Mouse (Mus musculus): ENCODE measurements at regions not wholly inside any gene's neighbourhood (a gene's known extent, or its start where the extent isn't known, plus 50 kb on each side); places are given as distances from the start of the nearest gene placed in this dataset.
A peak's percentile ranks its signal among the peaks of the same experiment; 100 is the strongest.

- ATAC-seq (replicated peaks; ENCODE audit: low FRiP score, low read depth) (peak; percentile 63), DNase-seq (ENCODE audit: low spot score) (peak; percentile 90)
- 38% methylated on average over 5 of the region's 5 CpGs for WGBS
- Histone ChIP-seq H3K27ac (peak overlapping the region; percentile 70), H3K9ac (ENCODE audit: low read depth, low read length) (no peak overlapping the region), H3K4me1 (replicated peaks; ENCODE audit: insufficient read depth, low read length) (0 out of 2 replicates have a peak, but pooled peaks cover 14% of the 10 kb centered on the region), H3K4me2 (ENCODE audit: low read length) (0 out of 2 replicates have a peak overlapping the region, but pooled peaks have one; percentile 30), H3K36me3 (ENCODE audit: insufficient read depth, low read length) (no peaks in the 10 kb centered on the region), H3K9me3 (replicated peaks; ENCODE audit: low read length) (no peaks in the 10 kb centered on the region), H3K4me3 (replicated peaks; ENCODE audit: low read depth, low read length) (no peak overlapping the region), H3K27me3 (ENCODE audit: insufficient read depth, low read length) (no peaks in the 10 kb centered on the region)
- TF ChIP-seq CTCF (IDR thresholded peaks at IDR 0.05; ENCODE audit: low read depth) = no peak
These were observed 142.5 kb downstream of the Chst1 start for GRCm38 (mm10) chr2:92742025-92742424.

- Histone ChIP-seq H3K4me3 (replicated peaks; ENCODE audit: low read depth, low read length) (no peak overlapping the region; the same call in 1 of the 2 replicates), H3K27ac (peak overlapping the region; percentile 70), H3K4me1 (replicated peaks; ENCODE audit: insufficient read depth, low read length) (0 out of 2 replicates have a peak, but pooled peaks cover 14% of the 10 kb centered on the region), H3K36me3 (ENCODE audit: insufficient read depth, low read length) (no peaks in the 10 kb centered on the region), H3K4me2 (ENCODE audit: low read length) (peak overlapping the region; percentile 30; the same call in 1 of the 2 replicates), H3K9ac (ENCODE audit: low read depth, low read length) (0 out of 2 replicates have a peak overlapping the region, but pooled peaks have one; percentile 5), H3K27me3 (ENCODE audit: insufficient read depth, low read length) (no peaks in the 10 kb centered on the region), H3K9me3 (replicated peaks; ENCODE audit: low read length) (no peaks in the 10 kb centered on the region)
- no peak for TF ChIP-seq CTCF (IDR thresholded peaks at IDR 0.05; ENCODE audit: low read depth)
- DNase-seq (ENCODE audit: low spot score) = peak; percentile 31
- no peak for ATAC-seq (replicated peaks; ENCODE audit: low FRiP score, low read depth)
These were observed 143.2 kb downstream of the Chst1 start for GRCm38 (mm10) chr2:92742671-92743070.

GRCm38 (mm10) chr2:92743152-92743551, 143.6 kb downstream of the Chst1 start:
- no peaks in the 10 kb centered on the region for H3K27me3 ChIP-seq (ENCODE audit: insufficient read depth, low read length)
- H3K9ac ChIP-seq (ENCODE audit: low read depth, low read length) = peak overlapping the region; percentile 5; the same call in 1 of the 2 replicates
- H3K4me3 ChIP-seq (replicated peaks; ENCODE audit: low read depth, low read length) = no peak overlapping the region
- 0 out of 2 replicates have a peak overlapping the region, but pooled peaks have one; percentile 30 for H3K4me2 ChIP-seq (ENCODE audit: low read length)
- H3K9me3 ChIP-seq (replicated peaks; ENCODE audit: low read length) = no peaks in the 10 kb centered on the region
- 53% methylated on average over 5 of the region's 5 CpGs for WGBS
- peak overlapping the region; percentile 70; the same call in 1 of the 2 replicates for H3K27ac ChIP-seq
- H3K36me3 ChIP-seq (ENCODE audit: insufficient read depth, low read length) = no peaks in the 10 kb centered on the region
- no peak; the same call in 1 of the 2 replicates for TF ChIP-seq CTCF (IDR thresholded peaks at IDR 0.05; ENCODE audit: low read depth)
- DNase-seq (ENCODE audit: low spot score) = peak; percentile 9
- no peak for ATAC-seq (replicated peaks; ENCODE audit: low FRiP score, low read depth)
- 0 out of 2 replicates have a peak, but pooled peaks cover 14% of the 10 kb centered on the region for H3K4me1 ChIP-seq (replicated peaks; ENCODE audit: insufficient read depth, low read length)

- no peak overlapping the region for H3K4me2 ChIP-seq (ENCODE audit: low read length)
- no peak for DNase-seq (ENCODE audit: low spot score)
- WGBS = 83% methylated on average over 5 of the region's 5 CpGs
These were observed 144.4 kb downstream of the Chst1 start for GRCm38 (mm10) chr2:92743911-92744310.

GRCm38 (mm10) chr2:92747406-92747805, 147.9 kb downstream of the Chst1 start:
- Histone ChIP-seq H3K4me2 (ENCODE audit: low read length) (no peak overlapping the region), H3K9ac (ENCODE audit: low read depth, low read length) (no peak overlapping the region), H3K27ac (no peak overlapping the region), H3K36me3 (ENCODE audit: insufficient read depth, low read length) (no peaks in the 10 kb centered on the region), H3K9me3 (replicated peaks; ENCODE audit: low read length) (no peaks in the 10 kb centered on the region), H3K27me3 (ENCODE audit: insufficient read depth, low read length) (no peaks in the 10 kb centered on the region), H3K4me3 (replicated peaks; ENCODE audit: low read depth, low read length) (no peak overlapping the region), H3K4me1 (replicated peaks; ENCODE audit: insufficient read depth, low read length) (0 out of 2 replicates have a peak, but pooled peaks cover 12% of the 10 kb centered on the region)
- no peak for ATAC-seq (replicated peaks; ENCODE audit: low FRiP score, low read depth)
- peak; percentile 64 for DNase-seq (ENCODE audit: low spot score)
- 70% methylated on average over 2 of the region's 2 CpGs for WGBS
- TF ChIP-seq CTCF (IDR thresholded peaks at IDR 0.05; ENCODE audit: low read depth) = no peak

More at GRCm38 (mm10) chr2:92743911-92744310, 144.4 kb downstream of the Chst1 start:
- no peaks in the 10 kb centered on the region for H3K36me3 ChIP-seq (ENCODE audit: insufficient read depth, low read length)
- H3K9ac ChIP-seq (ENCODE audit: low read depth, low read length) = no peak overlapping the region
- H3K4me1 ChIP-seq (replicated peaks; ENCODE audit: insufficient read depth, low read length) = 0 out of 2 replicates have a peak, but pooled peaks cover 14% of the 10 kb centered on the region
- no peaks in the 10 kb centered on the region for H3K27me3 ChIP-seq (ENCODE audit: insufficient read depth, low read length)
- TF ChIP-seq CTCF (IDR thresholded peaks at IDR 0.05; ENCODE audit: low read depth) = no peak
- H3K9me3 ChIP-seq (replicated peaks; ENCODE audit: low read length) = no peaks in the 10 kb centered on the region
- H3K4me3 ChIP-seq (replicated peaks; ENCODE audit: low read depth, low read length) = no peak overlapping the region
- no peak for ATAC-seq (replicated peaks; ENCODE audit: low FRiP score, low read depth)
- H3K27ac ChIP-seq = no peak overlapping the region

GRCm38 (mm10) chr2:92750116-92750515, 150.6 kb downstream of the Chst1 start:
- H3K4me2 ChIP-seq (ENCODE audit: low read length) = no peak overlapping the region
- no peaks in the 10 kb centered on the region for H3K27me3 ChIP-seq (ENCODE audit: insufficient read depth, low read length)
- H3K36me3 ChIP-seq (ENCODE audit: insufficient read depth, low read length) = no peaks in the 10 kb centered on the region
- 41% methylated on average over 4 of the region's 4 CpGs for WGBS
- no peak for DNase-seq (ENCODE audit: low spot score)
- no peak overlapping the region for H3K9ac ChIP-seq (ENCODE audit: low read depth, low read length)
- H3K9me3 ChIP-seq (replicated peaks; ENCODE audit: low read length) = no peaks in the 10 kb centered on the region
- no peak for TF ChIP-seq CTCF (IDR thresholded peaks at IDR 0.05; ENCODE audit: low read depth)
- no peak overlapping the region for H3K4me3 ChIP-seq (replicated peaks; ENCODE audit: low read depth, low read length)
- 0 out of 2 replicates have a peak, but pooled peaks cover 5% of the 10 kb centered on the region for H3K4me1 ChIP-seq (replicated peaks; ENCODE audit: insufficient read depth, low read length)
- 0 out of 2 replicates have a peak overlapping the region, but pooled peaks have one; percentile 9 for H3K27ac ChIP-seq
- ATAC-seq (replicated peaks; ENCODE audit: low FRiP score, low read depth) = no peak

Data from kidney, postnatal 0 days (tissue).